Mouse (Mus musculus) limb, embryonic 14.5 days (tissue): ENCODE measurements around the gene Psma6. TPM values are rescaled to one million over a fixed set of nuclear protein-coding genes. Genes with fewer than 3 reads are reported as not detected.

Source experiments
- ATAC-seq: fragments of 200-750 bp; cut with Nextera tagmentation; 2 replicates; pipeline ENCODE4 v1.8.0; 2017; ENCODE audit warnings: low read depth, moderate number of reproducible peaks, moderate TSS enrichment; ENCODE audit not compliant: low FRiP score
- DNase-seq: peaks from one replicate; pipeline ENCODE4 v3.0.0-alpha.2; 2015; ENCODE audit warnings: low spot score
- H3K27ac ChIP-seq: fragments of 300-500 bp; sonication (generic); replicated peaks from 2 replicates; pipeline ENCODE4 v1.5.1; 2014; ENCODE audit warnings: low read depth, mild to moderate bottlenecking, low read length, moderate library complexity, mixed read lengths
- H3K27me3 ChIP-seq: fragments of 300-500 bp; sonication (generic); 2 replicates; pipeline ENCODE4 v1.6.1; 2014; ENCODE audit warnings: low read length, mixed read lengths; ENCODE audit not compliant: control insufficient read depth, insufficient read depth
- H3K36me3 ChIP-seq: fragments of 300-500 bp; sonication (generic); 2 replicates; pipeline ENCODE4 v1.6.1; 2014; ENCODE audit warnings: mild to moderate bottlenecking, low read length, moderate library complexity, mixed read lengths; ENCODE audit not compliant: control insufficient read depth, insufficient read depth
- H3K4me1 ChIP-seq: fragments of 300-500 bp; sonication (generic); 2 replicates; pipeline ENCODE4 v1.6.1; 2014; ENCODE audit warnings: antibody characterized with exemption, low read length, mixed read lengths; ENCODE audit not compliant: control insufficient read depth, insufficient read depth
- H3K4me2 ChIP-seq: fragments of 300-500 bp; sonication (generic); replicated peaks from 2 replicates; pipeline ENCODE4 v1.6.1; 2014; ENCODE audit warnings: low read depth, mild to moderate bottlenecking, low read length, moderate library complexity; ENCODE audit not compliant: severe bottlenecking
- H3K4me3 ChIP-seq: fragments of 300-500 bp; sonication (generic); replicated peaks from 2 replicates; pipeline ENCODE4 v1.5.1; 2014; ENCODE audit warnings: low read length
- H3K9ac ChIP-seq: fragments of 300-500 bp; sonication (generic); 2 replicates; pipeline ENCODE4 v1.6.1; 2014; ENCODE audit warnings: mild to moderate bottlenecking, low read depth, low read length, moderate library complexity; ENCODE audit not compliant: severe bottlenecking
- H3K9me3 ChIP-seq: fragments of 300-500 bp; sonication (generic); 2 replicates; pipeline ENCODE4 v1.6.1; 2016; ENCODE audit warnings: low read length; ENCODE audit not compliant: control insufficient read depth
- POLR2A ChIP-seq: fragments of 200-500 bp; IDR thresholded peaks from 2 replicates; pipeline ENCODE4 v1.8.0; 2012; ENCODE audit warnings: inconsistent platforms, mild to moderate bottlenecking, moderate library complexity, borderline replicate concordance; ENCODE audit not compliant: insufficient read depth, insufficient read length; ENCODE audit errors: extremely low read depth
- WGBS: fragments of 180-500 bp; shearing (Covaris S2); extraction: QIAGEN DNeasy Blood & Tissue Kit; methylation state at CpG from one replicate; pipeline ENCODE4 v1.1.7; 2014; 5-methylcytosine and 5-hydroxymethylcytosine counted together
- polyA plus RNA-seq, 2 experiments: library from polyadenylated mRNA; depleted of rRNA in 1 of 2; stranded (reverse) in 1 of 2; unstranded in 1 of 2; fragments of >200 nt; fragmentation: Nextera tagmentation in 1 of 2; extraction: Ambion mirVana in 1 of 2; gene quantifications; 2 replicates each; pipeline versions ENCODE4 v1.2.1 to v1.2.3; 2012 to 2014

Gene Psma6
- polyA plus RNA-seq, 2 experiments, result 167 to 425 TPM

DNA sequence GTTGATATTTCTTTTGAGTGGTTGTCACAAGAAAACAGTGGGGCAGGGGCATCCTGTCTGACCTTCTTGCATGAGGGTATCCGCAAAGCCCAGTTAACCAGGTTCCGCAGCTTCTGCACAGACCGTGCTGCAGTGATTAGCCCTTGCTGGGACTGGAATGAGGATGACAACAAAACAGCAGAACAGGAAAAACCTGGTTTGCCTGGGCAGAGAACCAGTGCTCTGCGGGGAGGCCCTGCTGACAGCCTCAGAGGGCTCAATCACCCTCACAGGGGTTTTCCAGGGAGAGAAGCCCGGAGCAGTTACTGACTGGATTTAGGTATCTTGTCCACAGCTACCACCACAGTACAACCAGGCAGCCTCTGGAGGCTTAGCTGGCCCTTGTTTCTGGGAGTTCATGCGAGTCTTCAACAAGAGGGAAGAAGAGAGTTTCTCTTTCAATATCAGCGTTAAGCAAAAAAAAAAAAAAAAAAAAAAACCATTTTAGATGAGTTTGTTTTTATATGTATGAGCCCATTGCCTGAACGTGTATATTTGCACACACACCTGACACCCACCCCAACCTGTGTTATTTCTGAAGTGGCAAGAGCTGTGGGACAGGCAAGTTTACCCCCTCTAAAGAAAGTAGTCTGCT is 49.9 kb downstream of the Psma6 start:
- WGBS, result 50% methylated on average over 8 of the region's 8 CpGs
- peaks cover 18% of the 10 kb centered on the region for H3K4me1 ChIP-seq
- H3K4me3 ChIP-seq, result no peak overlapping the region
- no peaks in the 10 kb centered on the region for H3K27me3 ChIP-seq
- no peaks in the 10 kb centered on the region for H3K9me3 ChIP-seq
- ATAC-seq (no peak), DNase-seq (peak; percentile 54)
- TF ChIP-seq POLR2A, result no peak
- no peak overlapping the region for H3K9ac ChIP-seq
- H3K27ac ChIP-seq, result no peak overlapping the region
- no peaks in the 10 kb centered on the region for H3K36me3 ChIP-seq
- no peak overlapping the region for H3K4me2 ChIP-seq

DNA sequence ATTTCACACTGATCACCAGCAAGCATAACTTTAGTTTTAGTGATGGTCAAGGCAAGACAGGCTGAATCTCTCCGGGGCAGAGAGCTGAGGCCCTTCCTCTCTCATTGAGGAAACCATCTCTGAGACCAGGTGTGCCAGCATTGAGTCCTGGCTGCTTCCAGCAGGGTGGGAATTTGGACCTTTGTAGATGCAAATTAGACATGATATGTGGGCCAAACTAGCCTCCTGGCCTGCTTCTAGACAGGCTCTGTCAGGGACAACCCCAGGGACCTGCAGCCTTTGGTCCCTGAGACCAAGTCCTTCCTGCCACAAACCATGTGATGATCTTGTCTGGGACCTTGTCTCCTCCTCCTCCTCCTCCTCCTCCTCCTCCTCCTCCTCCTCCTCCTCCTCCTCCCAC is 51.1 kb downstream of the Psma6 start:
- H3K9me3 ChIP-seq, result no peaks in the 10 kb centered on the region
- WGBS, result 64% methylated on average over 1 of the region's 1 CpGs
- H3K4me3 ChIP-seq, result no peak overlapping the region
- H3K36me3 ChIP-seq, result no peaks in the 10 kb centered on the region
- H3K27me3 ChIP-seq, result no peaks in the 10 kb centered on the region
- no peak for TF ChIP-seq POLR2A
- no peak for DNase-seq
- no peak overlapping the region for H3K4me2 ChIP-seq
- H3K4me1 ChIP-seq, result peaks cover 25% of the 10 kb centered on the region
- no peak for ATAC-seq
- H3K9ac ChIP-seq, result no peak overlapping the region
- no peak overlapping the region for H3K27ac ChIP-seq

DNA sequence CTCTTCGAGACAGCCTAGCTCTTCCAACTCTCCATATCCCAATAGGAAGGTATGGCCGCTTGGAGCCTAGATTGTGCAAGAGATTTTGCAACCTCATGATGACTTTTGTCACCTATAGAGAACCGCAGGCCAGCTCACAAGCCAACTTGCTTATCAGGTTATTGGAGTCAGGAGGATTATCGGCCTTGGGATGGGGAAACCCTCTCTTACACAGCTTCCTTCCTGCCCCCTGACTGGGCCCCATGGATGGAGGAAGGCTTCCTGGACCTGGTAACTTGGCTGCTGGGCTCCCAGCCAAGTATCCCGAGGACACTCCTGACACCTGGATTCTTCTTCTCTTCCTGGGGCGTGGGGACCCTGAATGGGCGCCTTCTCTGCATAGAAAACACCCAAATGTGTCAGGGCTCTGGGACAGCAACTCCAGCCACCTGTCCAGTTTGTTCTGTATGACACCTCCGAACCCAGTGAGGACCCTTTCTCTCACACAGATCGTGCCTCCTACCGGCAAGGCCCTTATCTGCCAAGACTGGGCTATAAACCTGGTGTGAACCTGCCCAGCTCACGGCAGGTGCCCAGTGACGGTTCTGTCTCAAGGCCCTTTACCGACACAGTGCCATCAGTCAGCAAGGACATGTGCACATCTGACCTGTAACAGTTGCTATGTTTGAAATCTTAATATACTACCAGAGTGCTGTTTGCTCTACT is 53.3 kb downstream of the Psma6 start:
- WGBS, result 61% methylated on average over 13 of the region's 13 CpGs
- H3K9me3 ChIP-seq, result no peaks in the 10 kb centered on the region
- no peak for TF ChIP-seq POLR2A
- no peaks in the 10 kb centered on the region for H3K27me3 ChIP-seq
- H3K27ac ChIP-seq, result no peak overlapping the region
- H3K4me2 ChIP-seq, result no peak overlapping the region
- no peak for ATAC-seq
- H3K4me3 ChIP-seq, result no peak overlapping the region
- no peak overlapping the region for H3K9ac ChIP-seq
- H3K4me1 ChIP-seq, result peaks cover 26% of the 10 kb centered on the region
- no peaks in the 10 kb centered on the region for H3K36me3 ChIP-seq
- DNase-seq, result peak; percentile 13

DNA sequence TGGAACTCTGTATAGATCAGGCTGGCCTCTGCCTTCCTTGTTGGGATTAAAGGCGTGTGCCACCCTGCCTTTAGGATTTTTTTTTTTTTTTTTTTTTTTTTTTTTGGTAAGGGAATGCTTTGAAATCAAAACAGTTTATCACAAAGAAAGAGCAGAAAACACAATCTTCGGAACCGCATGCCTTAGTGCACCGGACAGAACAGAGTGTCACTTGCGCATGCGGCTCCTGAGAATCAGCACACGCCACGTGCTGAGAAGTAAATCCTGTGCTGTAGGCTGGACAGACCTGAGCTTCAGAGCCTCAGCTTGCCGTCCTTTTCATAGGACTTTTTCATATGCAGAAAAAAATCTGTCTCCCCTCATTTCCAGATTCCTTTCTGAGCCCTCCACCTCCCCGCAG is 54.0 kb downstream of the Psma6 start:
- DNase-seq (no peak), ATAC-seq (no peak)
- Histone ChIP-seq H3K4me1 (peaks cover 31% of the 10 kb centered on the region), H3K27ac (peak overlapping the region; percentile 72), H3K4me2 (peak overlapping the region; percentile 40; the same call in 1 of the 2 replicates), H3K4me3 (no peak overlapping the region), H3K36me3 (no peaks in the 10 kb centered on the region), H3K27me3 (no peaks in the 10 kb centered on the region), H3K9ac (peak overlapping the region; percentile 44; the same call in 1 of the 2 replicates), H3K9me3 (no peaks in the 10 kb centered on the region)
- no peak for TF ChIP-seq POLR2A
- 69% methylated on average over 10 of the region's 10 CpGs for WGBS

DNA sequence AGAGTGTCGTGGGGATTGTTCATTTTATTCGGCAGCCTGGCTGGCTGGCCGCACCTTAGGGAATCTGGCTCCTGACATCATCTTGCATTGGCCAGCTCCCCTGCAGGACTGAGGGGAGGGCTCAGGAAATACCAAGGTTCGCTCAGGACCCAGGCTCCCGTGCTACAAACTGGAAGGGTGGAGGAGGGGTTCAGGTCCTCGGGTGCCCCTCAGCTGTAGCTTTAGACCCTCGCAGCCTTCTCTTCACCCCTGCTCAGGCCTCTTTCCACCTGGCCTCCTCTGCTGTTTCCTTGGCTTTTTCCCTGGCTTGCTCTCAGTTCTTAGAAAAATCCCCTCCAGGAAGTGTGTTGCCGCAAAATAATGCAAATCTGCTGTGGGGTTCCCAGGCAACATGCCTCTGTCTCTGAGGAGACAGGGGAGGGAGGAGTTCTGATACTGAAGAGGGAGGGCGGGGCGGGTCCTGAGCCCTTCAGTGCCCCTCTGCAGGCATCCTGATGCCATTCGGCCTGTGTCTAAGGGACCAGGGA is 54.7 kb downstream of the Psma6 start:
- H3K4me3 ChIP-seq, result no peak overlapping the region

More for the DNA sequence above, 54.7 kb downstream of the Psma6 start:
- Histone ChIP-seq H3K9ac (peak overlapping the region; percentile 44), H3K9me3 (no peaks in the 10 kb centered on the region), H3K36me3 (no peaks in the 10 kb centered on the region), H3K27me3 (no peaks in the 10 kb centered on the region), H3K4me1 (peaks cover 37% of the 10 kb centered on the region), H3K27ac (peak overlapping the region; percentile 72), H3K4me2 (peak overlapping the region; percentile 40)
- ATAC-seq (peak; percentile 34; the same call in 1 of the 2 replicates), DNase-seq (peak; percentile 46)
- TF ChIP-seq POLR2A, result no peak
- WGBS, result 10% methylated on average over 11 of the region's 11 CpGs
